Mouse (Mus musculus) liver, embryonic 14.5 days (tissue): ENCODE data around the gene Snrnp35. TPM values are rescaled to one million over a fixed set of nuclear protein-coding genes. Genes with fewer than 3 reads are reported as not detected.

Experiments used
- ATAC-seq: fragments of 200-750 bp; cut with Nextera tagmentation; 2 replicates; pipeline ENCODE4 v1.8.0; 2017; ENCODE audit warnings: moderate number of reproducible peaks, mild to moderate bottlenecking, moderate library complexity; ENCODE audit not compliant: insufficient read depth
- DNase-seq, 3 experiments: peaks; one replicate each; pipeline ENCODE4 v3.0.0-alpha.2; 2012 to 2013; ENCODE audit warnings: low read depth in 3 of 3, low spot score in 3 of 3
- H3K27ac ChIP-seq: fragments of 300-500 bp; sonication (generic); 2 replicates; pipeline ENCODE4 v1.5.1; 2014; ENCODE audit warnings: moderate library complexity, mild to moderate bottlenecking, control low read depth, inconsistent platforms
- H3K27me3 ChIP-seq: fragments of 300-500 bp; sonication (generic); 2 replicates; pipeline ENCODE4 v1.6.1; 2014; ENCODE audit warnings: mild to moderate bottlenecking, low read length, moderate library complexity; ENCODE audit not compliant: control insufficient read depth, insufficient read depth
- H3K36me3 ChIP-seq: fragments of 300-500 bp; sonication (generic); replicated peaks from 2 replicates; pipeline ENCODE4 v1.6.1; 2014; ENCODE audit warnings: low read depth; ENCODE audit not compliant: control insufficient read depth, insufficient read depth
- H3K4me1 ChIP-seq, 2 experiments: fragments of 200-500 bp in 1 of 2; fragments of 300-500 bp in 1 of 2; sonication (generic) in 1 of 2; replicated peaks; 2 replicates each; pipeline ENCODE4 v1.6.1; 2012 to 2014; ENCODE audit warnings: antibody characterized with exemption in 1 of 2, inconsistent platforms in 1 of 2, low read length in 1 of 2; ENCODE audit not compliant: control insufficient read depth in 2 of 2, insufficient read depth in 2 of 2
- H3K4me2 ChIP-seq: fragments of 300-500 bp; sonication (generic); 2 replicates; pipeline ENCODE4 v1.6.1; 2014; ENCODE audit warnings: low read depth, mild to moderate bottlenecking, control low read depth, moderate library complexity
- H3K4me3 ChIP-seq, 2 experiments: fragments of 200-500 bp in 1 of 2; fragments of 300-500 bp in 1 of 2; sonication (generic) in 1 of 2; 2 replicates each; pipeline ENCODE4 v1.5.1; 2012 to 2014; ENCODE audit warnings: low read depth in 2 of 2, low read length in 2 of 2, mild to moderate bottlenecking in 2 of 2, control low read depth in 1 of 2, inconsistent platforms in 1 of 2, moderate library complexity in 1 of 2; ENCODE audit not compliant: insufficient read depth in 1 of 2
- H3K9ac ChIP-seq: fragments of 300-500 bp; sonication (generic); replicated peaks from 2 replicates; pipeline ENCODE4 v1.6.1; 2014; ENCODE audit warnings: mild to moderate bottlenecking, control low read depth, moderate library complexity
- H3K9me3 ChIP-seq: fragments of 300-500 bp; sonication (generic); 2 replicates; pipeline ENCODE4 v1.6.1; 2016; ENCODE audit warnings: low read length, mixed read lengths; ENCODE audit not compliant: control insufficient read depth
- CTCF ChIP-seq: IDR thresholded peaks from 2 replicates; pipeline ENCODE4 v1.5.1; 2016; ENCODE audit warnings: antibody characterized with exemption, low read depth, control low read depth
- EP300 ChIP-seq: IDR thresholded peaks from 2 replicates; pipeline ENCODE4 v1.6.1; 2016; ENCODE audit warnings: antibody characterized with exemption, low read depth
- WGBS: fragments of 180-500 bp; shearing (Covaris S2); extraction: QIAGEN DNeasy Blood & Tissue Kit; methylation state at CpG from one replicate; pipeline ENCODE4 v1.1.7; 2014; ENCODE audit not compliant: insufficient replicate concordance; 5-methylcytosine and 5-hydroxymethylcytosine counted together
- polyA plus RNA-seq, 2 experiments: library from polyadenylated mRNA; depleted of rRNA in 1 of 2; stranded (reverse) in 1 of 2; unstranded in 1 of 2; fragments of >200 nt; fragmentation: Nextera tagmentation in 1 of 2; extraction: Ambion mirVana in 1 of 2; gene quantifications; 2 replicates each; pipeline versions ENCODE4 v1.2.1 to v1.2.3; 2012 to 2014

Snrnp35 gene
- polyA plus RNA-seq, 2 experiments: 5.8 to 7.4 TPM

DNA sequence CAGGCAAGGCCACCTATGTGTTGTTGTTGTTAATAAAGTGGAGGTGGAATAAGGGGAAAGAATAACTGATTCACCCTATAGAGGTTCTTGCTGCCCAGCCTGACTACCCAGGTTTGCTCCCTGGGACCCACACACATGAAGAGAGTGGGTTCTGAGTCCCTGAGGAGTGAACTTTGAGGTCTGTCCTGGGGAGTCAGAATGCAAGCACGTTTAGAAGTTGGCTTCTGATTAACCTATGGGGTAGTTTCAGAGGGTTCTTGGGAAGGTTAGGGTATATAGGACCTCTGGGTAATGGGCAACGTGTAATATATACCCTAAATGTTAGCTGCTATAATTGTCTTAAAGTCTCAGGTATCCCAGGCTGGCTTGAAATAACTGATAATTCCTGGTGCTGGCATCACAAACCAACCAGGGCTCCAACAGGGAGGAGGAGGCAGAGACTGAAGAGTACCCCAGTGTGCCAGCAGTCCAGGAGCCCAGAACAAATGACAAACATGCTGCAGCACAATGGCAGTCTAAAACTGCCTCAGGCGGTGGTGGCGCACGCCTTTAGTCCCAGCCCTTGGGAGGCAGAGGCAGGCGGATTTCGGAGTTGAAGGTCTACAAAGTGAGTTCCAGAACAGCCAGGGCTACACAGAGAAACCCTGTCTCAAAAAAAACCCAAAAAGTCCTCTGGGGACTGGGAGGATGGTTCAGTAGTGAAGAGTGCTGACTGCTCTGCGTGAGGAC is 20.5 kb upstream of the Snrnp35 start:
- ATAC-seq: no peak
- Histone ChIP-seq H3K27me3 (no peaks in the 10 kb centered on the region), H3K9me3 (no peaks in the 10 kb centered on the region), H3K9ac (no peak overlapping the region), H3K4me1 (no peaks in the 10 kb centered on the region), H3K36me3 (peaks cover 44% of the 10 kb centered on the region), H3K4me2 (no peak overlapping the region), H3K4me3 (no peak overlapping the region), H3K27ac (no peak overlapping the region)
- WGBS: 82% methylated on average over 8 of the region's 8 CpGs
- TF ChIP-seq CTCF (no peak), EP300 (no peak)
- no peak for DNase-seq

DNA sequence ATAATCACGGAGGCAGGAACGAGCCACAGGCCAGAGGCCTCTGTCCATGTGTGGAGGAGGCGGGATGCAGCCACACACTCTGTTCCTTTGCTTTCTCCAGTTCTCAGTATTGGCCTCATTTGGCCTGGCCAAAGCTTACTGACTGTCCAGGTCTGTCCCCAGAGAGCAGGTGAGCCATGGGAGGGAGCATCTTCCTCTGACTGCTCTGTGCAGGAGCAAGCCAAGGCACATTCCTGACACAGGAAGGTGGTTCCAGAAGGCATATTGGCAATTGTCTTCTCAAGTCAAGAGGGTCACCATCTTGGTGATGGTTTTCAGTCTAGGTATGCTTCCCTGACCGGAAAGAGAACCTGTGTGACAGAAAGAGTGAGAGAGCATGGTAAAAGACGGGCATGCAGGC is 19.5 kb upstream of the Snrnp35 start:
- Histone ChIP-seq H3K4me3 (no peak overlapping the region), H3K9me3 (no peaks in the 10 kb centered on the region), H3K4me2 (no peak overlapping the region), H3K36me3 (peaks cover 35% of the 10 kb centered on the region), H3K27me3 (no peaks in the 10 kb centered on the region), H3K9ac (no peak overlapping the region), H3K4me1 (no peaks in the 10 kb centered on the region), H3K27ac (no peak overlapping the region)
- WGBS: 77% methylated on average over 5 of the region's 5 CpGs
- TF ChIP-seq EP300: no peak
- TF ChIP-seq CTCF: no peak
- ATAC-seq (no peak), DNase-seq (no peak)

DNA sequence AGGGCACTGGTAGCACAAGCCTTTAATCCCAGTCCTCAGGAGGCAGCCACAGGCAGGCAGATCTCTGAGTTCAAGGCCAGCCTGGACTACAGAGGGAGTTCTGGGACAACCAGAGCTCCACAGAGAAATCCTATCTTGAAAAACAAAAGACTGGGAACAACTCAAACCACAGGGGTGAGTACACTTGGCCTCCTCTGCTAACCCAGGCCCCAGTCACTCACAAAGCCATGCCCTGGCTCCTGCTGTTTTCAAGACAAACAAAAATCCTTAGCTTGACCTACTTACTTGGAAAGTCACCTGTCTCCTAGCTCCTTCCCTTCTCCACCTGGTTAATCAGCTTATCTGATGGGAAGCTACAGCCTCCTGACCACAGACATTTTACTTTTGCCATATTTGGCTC is 18.0 kb upstream of the Snrnp35 start:
- ATAC-seq (no peak), DNase-seq (no peak)
- Histone ChIP-seq H3K9ac (no peak overlapping the region), H3K4me3 (no peak overlapping the region), H3K36me3 (peaks cover 21% of the 10 kb centered on the region), H3K9me3 (no peaks in the 10 kb centered on the region), H3K27ac (no peak overlapping the region), H3K27me3 (no peaks in the 10 kb centered on the region), H3K4me2 (no peak overlapping the region), H3K4me1 (no peaks in the 10 kb centered on the region)
- no peak for TF ChIP-seq EP300
- no peak for TF ChIP-seq CTCF

DNA sequence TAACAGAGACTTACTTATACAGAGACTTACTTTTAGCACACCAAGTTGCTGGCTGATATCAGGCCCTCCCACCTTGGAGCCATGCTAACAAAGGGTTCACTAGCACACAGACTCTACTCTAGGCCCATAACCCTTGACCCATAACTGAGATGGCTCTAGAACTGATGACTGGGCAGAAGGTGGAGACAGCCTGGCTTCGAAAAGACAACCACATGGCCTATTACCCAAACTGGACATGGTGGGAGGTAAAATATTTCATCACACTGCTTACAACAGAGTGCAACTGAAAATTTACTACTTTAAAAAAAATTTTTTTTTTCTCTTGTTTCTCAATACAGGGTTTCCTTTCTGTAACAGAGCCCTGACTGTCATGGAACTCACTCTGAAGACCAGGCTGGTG is 15.2 kb upstream of the Snrnp35 start:
- Histone ChIP-seq H3K36me3 (peaks cover 5% of the 10 kb centered on the region), H3K27ac (no peak overlapping the region), H3K9me3 (no peaks in the 10 kb centered on the region), H3K4me2 (no peak overlapping the region), H3K27me3 (no peaks in the 10 kb centered on the region), H3K4me3 (no peak overlapping the region), H3K9ac (no peak overlapping the region), H3K4me1 (no peaks in the 10 kb centered on the region)
- DNase-seq (no peak), ATAC-seq (no peak)
- WGBS: 67% methylated on average over 1 of the region's 1 CpGs
- TF ChIP-seq CTCF (no peak), EP300 (no peak)

DNA sequence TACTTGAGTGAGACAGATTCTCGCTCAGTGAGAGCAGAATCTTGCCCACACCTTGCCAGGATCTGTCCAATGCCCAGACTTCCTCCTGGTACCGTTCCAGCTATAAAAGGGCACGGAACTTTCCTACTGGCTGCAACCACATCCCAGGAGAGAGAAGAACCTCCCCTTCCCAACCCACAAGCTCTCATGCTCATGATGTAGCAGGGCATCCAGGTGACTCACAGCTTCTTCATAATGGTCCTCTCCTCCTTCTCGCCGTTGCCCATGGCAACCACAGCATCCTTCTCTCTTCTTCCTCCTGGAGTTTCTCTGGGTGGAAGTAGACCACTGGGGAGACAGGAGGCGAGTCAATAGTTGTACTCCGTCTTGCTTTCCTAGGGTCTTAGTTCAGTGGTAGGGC is 14.6 kb upstream of the Snrnp35 start:
- no peak for DNase-seq
- 81% methylated on average over 7 of the region's 7 CpGs for WGBS
- Histone ChIP-seq H3K36me3 (no peaks in the 10 kb centered on the region; the same call in 1 of the 2 replicates), H3K4me3 (no peak overlapping the region), H3K4me2 (no peak overlapping the region), H3K4me1 (no peaks in the 10 kb centered on the region), H3K9ac (no peak overlapping the region), H3K9me3 (no peaks in the 10 kb centered on the region), H3K27ac (no peak overlapping the region), H3K27me3 (no peaks in the 10 kb centered on the region)
- no peak for ATAC-seq
- TF ChIP-seq EP300 (no peak), CTCF (no peak)
